Mouse (Mus musculus) retina, postnatal 1 day (tissue): ENCODE results near the gene Gm19935.

Experiments
- DNase-seq: peaks from one replicate; pipeline ENCODE4 v3.0.0-alpha.2; 2012

The Gm19935 gene

DNA sequence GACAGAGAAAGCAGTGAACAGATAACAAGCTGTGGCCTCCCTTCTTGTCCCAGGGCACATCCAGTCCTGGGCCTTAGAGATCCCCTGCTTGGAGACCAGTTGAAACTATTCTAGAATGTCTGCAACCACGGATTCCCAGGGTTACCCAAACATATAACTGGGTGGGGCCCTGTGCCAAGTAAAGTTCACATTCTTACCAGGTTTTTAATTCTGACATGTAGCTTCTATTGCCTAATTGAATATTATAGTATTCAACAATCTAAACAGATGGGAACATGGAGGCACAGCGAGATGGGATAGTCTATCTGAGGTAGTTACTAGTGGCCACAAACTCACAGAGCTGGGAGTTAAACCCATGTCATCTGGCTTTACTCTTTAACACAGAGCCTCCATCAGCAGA, at the start of gene Gm19935:
Gm19935 (minus strand) TSS at position 101 of the 400 bp plus-strand sequence.
- DNase-seq: no peak

DNA sequence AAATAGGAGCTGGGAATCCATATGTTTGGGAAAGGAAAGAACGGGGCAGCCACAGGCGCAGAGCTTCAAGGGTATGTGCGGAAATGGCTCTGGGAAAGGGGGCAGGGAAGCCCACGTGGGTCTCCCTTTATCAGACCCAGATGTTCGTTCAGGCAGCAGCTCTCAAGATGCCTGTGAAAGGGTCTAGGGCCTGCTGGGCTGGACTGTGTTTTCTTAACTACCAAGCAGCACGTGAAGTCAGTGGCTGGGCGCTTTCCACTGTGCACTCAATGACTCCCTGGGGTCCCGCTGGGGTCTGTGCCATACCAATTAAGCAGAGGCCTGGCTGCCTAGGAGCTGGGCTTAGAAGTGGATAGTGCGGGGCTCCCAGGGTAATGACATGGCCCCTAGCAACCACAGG, 44.8 kb upstream of the Gm19935 start:
- DNase-seq: peak; percentile 85

DNA sequence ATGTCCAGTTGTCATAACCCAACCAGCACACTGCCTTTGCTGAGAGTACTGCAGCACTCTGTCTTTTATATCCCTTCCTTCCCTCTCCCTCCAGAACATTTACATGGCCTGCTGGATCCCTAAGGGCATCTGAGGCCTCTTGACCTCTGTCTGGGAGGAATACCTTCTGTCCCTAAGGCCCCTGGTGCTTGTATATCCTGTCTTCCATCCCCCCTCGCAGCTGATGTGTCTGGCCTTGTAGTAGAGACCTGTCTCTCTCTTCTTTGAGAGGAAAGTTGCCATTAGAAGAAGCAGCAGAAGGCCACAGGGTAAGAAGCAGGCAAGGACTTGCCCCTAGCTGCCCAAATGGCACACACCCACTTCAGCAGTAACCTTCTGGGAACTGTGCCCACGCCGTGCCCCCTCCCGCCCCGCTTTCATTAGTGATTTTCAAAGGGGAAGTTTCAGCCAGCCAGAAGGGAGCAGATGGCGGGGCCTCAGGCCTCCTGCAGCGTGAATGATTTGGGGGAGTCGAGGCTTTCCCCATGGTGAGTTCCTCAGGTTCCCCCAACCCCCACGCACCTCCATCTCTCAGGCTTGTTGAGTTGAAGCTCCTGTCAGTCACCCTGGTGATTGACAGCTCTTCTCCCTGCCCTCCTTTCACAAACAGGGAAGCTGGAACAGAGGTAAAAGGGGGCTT, 44.2 kb upstream of the Gm19935 start:
- peak; percentile 81 for DNase-seq

DNA sequence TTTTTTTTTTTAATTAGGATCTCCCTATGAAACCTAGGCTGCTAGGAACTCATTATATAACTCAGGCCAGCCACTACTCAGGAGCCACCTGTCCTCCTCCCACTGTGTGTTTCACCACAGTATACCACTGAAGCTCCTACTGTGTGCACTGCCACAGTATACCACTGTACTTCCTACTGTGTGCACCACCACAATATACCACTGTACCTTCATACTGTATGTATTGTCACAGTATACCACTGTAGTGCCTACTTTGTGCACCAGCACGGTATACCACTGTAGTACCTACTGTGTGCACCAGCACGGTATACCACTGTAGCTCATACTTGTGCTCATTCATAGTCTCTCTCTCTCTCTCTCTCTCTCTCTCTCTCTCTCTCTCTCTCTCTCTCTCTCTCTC, 40.9 kb upstream of the Gm19935 start:
- DNase-seq: no peak

DNA sequence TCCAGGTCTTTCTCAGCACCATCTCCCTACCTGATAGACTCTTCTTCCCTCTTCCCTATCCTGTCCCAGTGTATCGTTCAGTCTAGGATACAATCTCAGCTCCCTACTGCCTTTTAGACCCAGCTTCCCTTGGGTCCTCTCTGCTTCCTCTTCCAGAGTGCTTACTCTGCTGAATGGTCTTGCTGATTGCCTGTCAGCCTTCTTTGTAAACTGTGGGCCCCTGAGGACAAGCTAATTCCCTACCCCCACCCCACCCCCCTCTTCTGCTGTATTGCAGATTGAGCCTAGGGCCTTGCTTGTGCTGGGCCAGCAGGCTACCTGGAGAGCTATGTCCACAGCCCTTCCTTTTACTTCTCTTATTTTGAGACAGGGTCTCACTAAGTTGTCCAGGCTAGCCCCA, 39.8 kb upstream of the Gm19935 start:
- no peak for DNase-seq

DNA sequence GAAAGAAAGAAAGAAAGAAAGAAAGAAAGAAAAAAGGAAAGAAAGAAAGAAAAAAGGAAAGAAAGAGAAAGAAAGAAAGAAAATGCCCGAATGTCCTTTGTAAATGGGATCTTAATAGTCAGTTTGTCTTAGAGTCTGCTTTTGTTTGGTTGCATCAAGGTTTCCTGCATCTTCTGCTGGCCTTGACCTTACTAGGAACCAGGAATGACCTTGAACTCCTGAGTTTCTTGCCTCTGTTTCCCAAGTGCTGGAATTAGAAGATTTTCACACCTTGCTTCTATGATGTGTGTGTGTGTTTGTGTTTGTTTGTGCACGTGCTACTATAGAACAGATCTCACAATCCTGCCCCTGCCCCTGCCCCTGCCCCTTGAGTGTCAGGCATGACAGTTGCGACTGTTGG, 39.0 kb upstream of the Gm19935 start:
- no peak for DNase-seq

DNA sequence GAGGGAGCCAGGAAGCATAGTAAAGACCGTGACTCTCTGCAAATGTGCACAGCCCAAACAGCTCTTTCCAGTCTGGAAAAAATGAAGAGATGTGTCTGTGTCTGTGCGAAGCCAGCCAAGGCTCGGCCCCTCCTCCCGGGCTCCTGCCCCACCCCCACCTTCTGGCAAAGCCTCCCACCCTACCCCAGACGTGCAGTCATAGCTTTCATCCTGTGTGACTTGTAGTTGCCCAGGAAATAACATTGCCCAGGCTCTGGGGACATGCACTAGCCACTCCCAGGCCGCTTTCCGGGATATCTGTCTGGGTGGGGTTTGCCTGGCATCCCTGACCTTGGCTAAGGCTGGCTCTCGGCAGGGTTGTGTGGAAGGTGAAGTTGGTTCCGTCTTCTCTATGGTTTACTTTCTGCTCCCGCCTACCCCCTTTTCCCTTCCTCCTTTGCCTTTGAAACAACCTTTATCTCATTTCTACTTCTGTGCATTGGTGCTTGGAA, 37.5 kb upstream of the Gm19935 start:
- peak; percentile 32 for DNase-seq

DNA sequence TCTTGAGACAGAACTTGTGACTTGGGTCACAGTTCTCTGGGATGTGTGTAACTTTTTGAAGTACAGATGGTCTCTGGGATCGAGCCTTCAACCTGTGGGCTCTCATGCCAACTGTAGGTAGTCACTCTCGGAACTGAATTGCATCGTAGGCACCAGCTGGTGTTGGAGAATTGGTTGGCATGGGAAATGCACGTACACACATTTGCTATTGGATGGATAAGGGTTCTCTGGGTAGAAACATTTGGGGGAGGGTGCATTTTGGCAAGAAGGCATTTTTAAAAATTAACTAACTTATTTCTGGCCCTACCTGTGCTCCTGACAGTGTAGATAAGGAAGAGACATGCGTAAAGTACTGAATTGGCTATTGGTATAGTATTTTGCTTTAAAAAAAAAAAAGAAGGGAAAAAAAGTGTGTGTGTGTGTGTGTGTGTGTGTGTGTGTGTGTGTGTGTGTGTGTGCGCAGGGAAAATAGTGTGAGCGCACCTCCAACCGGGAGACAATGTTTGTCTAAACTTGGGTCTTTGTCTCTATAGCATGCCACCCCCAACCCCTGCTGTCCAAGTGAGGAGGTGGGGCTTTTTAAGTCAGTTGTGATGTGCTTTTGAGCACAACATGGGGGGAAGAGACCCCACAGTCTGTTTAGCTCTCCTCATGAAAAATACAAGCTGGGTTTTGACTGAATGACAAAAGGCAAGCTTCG, 36.9 kb upstream of the Gm19935 start:
- DNase-seq: no peak

DNA sequence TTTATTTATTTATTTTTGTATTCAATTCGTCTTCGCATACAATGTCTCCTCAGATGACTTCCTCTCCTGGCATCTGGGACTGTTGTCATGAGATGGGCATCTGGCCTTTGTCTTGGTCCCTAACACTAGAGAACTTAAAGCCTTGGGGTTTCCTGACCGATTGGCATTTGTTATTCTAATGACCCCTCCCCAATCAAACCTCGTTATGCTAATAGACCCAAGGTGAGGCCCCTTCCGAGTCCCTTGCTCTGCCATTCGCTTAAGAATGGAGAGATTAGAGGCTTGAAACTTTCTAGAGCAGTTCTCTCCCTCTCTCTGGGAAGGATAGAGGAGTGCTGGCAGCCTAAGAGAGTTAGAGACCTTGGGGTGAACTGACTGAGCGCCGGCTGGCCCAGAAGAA, 34.4 kb upstream of the Gm19935 start:
- DNase-seq: no peak

DNA sequence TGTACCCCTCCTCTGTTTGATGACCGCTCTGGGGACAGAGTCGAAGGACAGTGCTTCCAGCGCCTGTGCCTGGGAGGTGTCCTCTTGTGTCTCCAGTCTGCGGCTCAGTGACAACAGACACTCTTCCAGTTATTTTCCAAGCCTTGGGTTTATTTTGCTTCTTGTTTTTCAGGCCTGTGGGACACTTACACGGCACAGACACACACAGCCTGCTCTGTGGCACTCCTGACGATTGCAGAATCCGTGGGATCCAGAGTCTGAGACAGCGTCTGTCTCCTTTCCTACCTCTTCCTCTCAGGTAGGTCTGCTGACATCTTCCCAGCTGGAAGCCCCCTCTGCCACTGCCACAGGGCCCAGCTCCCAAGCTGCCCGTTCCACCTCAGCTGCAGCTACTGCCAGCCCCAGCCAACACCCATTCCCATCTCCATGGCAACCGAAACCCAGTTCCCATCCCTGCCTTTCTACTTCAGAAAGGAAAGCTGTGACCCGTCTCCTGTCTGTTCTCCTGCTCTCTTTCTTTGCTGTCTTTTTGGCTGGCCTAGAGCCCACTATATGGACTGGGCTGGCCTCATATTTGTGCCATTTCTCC, 32.4 kb upstream of the Gm19935 start:
- DNase-seq: peak; percentile 59

DNA sequence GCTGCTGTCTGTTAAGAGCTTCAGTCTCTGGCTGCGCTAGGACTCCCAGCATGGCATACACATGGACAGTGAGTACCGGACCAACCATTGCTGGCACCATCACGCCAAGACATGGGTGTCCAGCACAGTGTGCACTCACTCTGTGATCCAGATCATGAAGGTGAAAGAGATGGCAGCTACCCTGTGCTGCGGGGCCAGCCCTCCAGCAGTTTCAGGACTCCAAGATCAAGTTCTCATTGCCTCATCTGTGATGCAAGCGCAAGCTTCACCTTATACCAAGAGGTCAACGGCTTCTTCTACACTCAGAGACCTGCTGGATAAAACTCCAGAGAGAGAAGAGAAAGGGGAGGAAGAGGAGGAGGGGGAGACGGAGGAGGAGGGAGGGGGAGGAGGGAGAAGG, 30.8 kb upstream of the Gm19935 start:
- DNase-seq: no peak

DNA sequence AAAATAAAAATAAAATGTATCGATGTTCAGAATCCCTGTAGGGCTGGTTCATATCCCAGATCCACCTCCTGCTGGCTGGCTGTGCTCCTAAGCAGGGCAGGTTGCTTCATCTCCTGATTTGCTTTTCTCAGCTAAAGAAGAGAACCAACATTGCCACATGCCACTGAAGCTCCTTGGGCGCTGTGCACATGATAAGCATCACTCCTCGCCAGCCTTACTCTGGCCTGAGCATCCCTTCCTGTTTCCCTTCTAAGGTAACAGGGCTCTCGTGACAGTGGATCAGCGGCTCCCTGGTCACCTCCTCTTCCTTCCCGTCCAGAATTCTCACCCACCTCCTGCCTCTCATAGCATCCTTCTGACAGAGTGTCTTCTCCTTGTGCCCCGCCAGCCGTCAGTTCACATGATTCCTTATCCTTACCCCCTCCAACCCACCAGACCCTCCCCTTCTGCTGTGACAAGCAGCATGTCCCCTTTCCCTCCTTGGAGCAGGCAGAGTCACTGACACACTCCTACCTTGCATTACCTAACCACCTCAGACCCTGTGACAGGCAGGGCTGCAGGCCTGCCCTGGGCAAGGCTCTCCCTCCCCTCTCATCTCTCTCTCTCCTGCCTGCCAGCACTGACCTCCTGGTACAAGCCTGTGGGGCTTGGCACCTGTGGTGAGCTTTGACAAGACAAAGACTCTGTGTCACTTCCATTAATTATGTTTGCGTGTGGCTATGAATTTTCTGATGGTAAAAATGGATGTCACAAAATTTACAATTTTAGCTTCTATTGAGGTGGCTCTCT, 27.2 kb upstream of the Gm19935 start:
- DNase-seq: no peak

DNA sequence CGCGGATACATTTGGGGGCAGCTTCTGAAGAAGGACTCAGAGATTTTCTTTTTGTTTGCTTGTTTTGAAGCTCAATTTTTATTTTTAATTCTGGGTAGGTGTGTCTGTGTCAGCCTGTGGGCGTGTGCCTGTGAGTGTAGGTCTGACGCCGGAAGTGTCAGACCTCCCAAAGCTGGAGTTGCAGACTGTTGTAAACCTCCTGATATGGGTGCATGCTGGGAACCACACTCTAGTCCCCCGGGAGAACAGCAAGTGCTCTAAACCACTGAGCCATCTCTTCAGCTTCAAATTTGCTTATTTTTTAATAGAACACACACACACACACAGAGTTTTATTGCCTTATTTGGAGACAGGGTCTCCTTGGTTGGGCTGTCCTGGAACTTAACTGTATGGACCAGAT, 25.9 kb upstream of the Gm19935 start:
- DNase-seq: no peak

DNA sequence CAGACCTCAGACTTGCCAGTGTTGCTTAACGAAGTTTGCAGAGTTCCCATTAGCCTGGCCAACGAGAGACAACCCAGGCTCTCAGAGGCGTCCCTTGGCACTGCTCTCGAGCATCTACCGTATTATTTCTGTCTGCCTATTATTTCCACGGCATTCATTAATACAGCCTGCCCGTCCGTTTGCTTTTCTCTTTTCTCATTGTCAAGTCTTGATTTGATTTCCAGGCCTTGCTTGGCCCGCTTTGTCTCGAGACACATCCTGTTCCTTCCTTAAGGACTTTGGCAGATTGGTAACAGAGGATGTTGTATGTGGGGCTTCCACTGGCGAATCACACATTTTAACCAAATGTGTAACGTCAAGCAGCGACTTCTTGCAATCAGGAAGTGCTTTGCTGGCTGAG, 24.1 kb upstream of the Gm19935 start:
- no peak for DNase-seq

DNA sequence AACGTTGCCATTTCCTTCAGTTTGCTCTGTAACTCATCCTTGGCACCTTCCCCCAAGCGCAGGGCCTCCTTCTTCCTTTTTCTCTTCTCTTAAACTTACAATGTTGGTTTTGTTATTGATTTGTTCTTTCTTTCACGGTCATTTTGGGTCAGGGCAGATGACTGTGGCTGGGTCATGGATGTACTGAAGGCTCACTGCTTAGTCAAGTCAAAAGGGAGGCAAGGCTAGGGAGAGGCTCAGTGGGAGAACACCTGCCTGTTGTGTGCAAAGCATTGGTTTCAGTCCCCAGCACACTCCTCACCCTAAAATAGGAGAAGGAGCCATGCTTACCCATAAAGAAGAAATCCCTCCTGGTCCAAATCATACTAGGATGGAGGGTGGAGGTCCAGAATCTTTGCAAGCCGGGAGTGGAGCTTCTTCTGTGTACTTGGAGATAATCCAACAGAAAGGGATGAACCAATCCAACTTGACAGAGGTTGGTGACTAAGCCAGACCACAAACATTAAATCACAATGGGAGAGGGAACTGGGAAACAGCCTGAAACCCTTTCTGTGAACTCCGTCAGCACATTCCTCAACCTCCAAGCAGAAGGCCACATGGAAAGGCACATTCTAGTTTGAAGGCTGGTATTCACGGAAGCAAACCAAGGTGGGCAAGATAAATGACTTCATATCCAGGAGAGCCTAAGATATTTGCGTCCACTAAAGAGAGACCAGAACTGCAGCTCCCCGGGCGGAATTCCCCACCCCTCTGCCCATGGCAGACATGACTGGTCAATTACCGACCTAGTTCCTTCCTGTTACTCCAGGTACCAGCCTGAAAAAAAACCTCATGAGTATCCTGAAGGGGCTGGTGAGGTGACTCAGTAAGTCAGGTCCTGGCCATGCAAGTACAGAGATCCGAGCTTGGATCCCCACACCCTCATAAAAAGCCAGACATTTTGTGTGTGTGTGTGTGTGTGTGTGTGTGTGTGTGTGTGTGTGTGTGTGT, 22.8 kb upstream of the Gm19935 start:
- DNase-seq: no peak

DNA sequence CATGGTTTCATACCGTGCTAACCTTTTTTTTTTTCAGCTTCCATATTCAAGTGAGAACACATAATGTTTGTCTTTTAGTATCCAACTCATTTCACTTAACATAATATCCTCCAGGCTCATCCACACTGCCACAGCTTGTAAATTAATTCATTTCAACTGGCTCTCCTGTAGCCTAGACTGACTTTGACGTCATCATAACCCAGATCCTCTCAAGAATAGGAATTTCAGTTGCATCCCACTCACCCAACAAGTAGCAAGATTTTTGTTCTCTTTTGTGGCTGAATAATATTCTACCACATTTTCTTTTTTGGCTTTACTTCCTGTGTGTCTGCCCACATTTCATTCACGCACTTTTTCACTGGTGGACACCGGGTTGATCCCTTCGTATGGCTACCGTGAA, 20.2 kb upstream of the Gm19935 start:
- no peak for DNase-seq

DNA sequence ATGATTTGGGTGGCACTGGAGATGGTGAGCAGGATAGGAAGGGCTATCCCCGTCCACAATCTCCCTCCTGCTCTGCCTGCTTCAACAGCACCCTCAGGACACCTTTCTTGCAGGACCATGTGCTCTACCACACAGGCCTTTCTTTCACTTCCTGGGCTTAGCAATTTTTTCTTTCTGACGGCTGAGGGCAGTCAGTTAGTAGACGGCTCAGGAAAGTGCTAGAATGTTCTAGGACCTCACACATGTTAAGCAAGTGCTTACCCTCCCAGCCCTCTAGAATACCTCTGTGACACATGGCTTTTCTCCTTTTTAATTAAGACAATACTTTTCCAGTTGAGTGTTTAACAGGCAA, 17.1 kb upstream of the Gm19935 start:
- DNase-seq: no peak

DNA sequence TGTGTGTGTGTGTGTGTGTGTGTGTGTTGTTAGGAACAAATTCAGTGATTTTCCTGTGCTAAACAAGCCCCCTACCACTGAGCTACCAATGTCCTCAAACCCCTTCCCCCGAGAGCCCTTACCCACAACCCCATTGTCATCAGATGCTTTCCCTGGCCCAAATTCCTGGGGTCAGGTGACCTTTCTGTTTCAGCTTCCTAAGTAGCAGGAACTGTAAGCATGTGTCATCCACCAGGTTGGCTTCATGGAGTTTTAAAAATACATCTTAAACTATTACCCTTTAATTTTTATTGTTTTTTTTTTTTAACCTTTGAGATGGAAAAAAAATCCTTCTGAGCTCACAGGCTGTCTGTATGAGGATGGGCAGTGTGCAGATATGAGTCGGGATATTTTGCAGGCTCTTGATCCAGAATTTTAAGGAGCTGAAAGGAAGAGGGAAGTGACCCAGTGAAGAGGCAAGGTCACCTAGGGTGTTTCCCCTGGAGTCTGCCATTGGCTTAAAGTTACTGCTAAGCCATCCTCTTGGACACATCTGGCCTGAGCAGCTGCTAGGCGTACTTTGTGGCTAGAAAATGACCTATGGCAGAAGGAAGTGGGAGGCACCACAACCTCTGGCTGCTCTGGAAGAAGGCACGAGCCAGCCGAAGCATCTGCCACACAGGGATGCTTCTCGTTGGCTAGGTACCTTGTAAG, 16.6 kb upstream of the Gm19935 start:
- no peak for DNase-seq

DNA sequence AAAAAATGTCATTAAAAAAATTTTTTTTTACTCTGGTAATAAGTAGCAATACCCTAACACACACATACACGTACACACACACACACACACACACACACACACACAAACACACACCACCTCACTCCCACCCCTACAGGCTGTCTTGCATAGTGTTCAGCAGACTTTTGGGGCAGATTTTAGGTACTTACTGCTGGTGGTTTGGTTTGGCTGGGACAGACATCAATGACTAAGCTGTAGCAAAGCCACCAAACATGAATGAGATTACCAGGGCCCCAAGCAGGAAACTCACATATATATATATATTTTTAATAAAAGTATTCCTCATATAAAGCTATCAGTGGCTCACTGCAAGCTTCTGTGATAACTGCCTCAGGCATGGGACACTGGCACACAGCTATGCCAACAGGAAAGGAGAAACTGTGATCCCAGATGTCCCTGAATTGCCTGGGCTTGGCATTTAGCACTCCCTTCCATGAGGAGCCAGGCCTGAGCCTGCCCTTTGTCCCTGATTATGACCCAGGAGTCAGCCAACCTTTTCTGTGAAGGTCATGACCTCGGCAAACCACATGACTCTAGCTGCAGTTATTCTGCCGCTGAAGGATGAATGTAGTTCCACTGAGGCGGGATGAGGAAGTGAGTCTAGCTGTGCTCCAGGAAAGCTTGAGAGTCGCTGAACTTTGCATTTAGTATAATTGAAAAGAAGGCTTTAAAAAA, 15.5 kb upstream of the Gm19935 start:
- no peak for DNase-seq

DNA sequence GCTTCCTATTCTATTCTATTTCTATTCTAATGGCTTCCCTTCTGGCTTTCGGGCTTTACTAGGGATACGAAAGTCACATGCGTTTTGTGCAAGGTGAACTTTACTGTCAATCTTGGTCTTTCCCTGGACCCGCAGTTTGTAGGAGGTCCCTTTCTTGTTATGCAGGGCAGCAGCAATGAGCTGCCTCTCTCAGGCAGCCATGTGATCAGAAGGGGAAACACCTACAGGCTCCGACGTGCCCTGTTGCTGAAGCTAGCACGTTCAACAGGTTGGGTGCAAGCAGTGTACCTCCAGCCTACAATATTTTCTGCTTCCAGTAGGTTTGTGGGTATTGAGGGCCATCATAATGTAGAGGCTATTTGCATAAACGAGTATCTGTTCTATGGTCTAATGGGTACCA, 13.8 kb upstream of the Gm19935 start:
- DNase-seq: no peak

DNA sequence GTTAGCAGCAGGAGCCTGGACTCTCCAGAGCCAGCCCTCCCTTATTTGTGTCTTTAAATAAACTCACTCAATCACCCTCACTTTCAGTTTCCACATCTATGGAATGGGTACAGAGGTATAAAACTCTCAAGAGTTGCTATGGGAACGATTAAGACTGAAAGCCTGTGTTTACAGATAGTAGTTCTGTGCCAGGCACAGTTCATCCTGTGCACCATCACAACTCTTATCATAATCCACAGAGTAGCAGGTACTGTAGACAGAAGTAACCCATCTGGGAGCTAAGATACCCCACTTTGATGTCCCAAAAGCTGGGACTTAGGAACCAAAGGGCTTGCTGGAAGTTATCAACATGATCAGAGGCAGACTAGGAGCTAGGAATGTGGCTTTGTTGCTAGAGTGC, 12.6 kb upstream of the Gm19935 start:
- DNase-seq: no peak
